Mouse (Mus musculus) limb, embryonic 11.5 days (tissue): ENCODE data around the gene Ppp6c. TPM values are rescaled to one million over a fixed set of nuclear protein-coding genes. Genes with fewer than 3 reads are reported as not detected.
"Not testable (repeated sequence)": the region's sequence is repeated elsewhere in the genome, so short reads cannot be mapped to it uniquely, and the experiment has no call there.

ENCODE experiments used
- ATAC-seq: fragments of 200-750 bp; cut with Nextera tagmentation; 2 replicates; pipeline ENCODE4 v1.8.0; 2017; ENCODE audit warnings: low read depth; ENCODE audit not compliant: insufficient number of reproducible peaks, low FRiP score, low TSS enrichment
- DNase-seq: peaks from one replicate; pipeline ENCODE4 v3.0.0-alpha.2; 2015; ENCODE audit warnings: low spot score
- H3K27ac ChIP-seq: fragments of 300-500 bp; sonication (generic); replicated peaks from 2 replicates; pipeline ENCODE4 v1.5.1; 2014; ENCODE audit warnings: low read depth, mild to moderate bottlenecking, low read length
- H3K27me3 ChIP-seq: fragments of 300-500 bp; sonication (generic); 2 replicates; pipeline ENCODE4 v1.6.1; 2014; ENCODE audit warnings: mild to moderate bottlenecking, low read length, mixed read lengths; ENCODE audit not compliant: control insufficient read depth, insufficient read depth
- H3K36me3 ChIP-seq: fragments of 300-500 bp; sonication (generic); 2 replicates; pipeline ENCODE4 v1.6.1; 2014; ENCODE audit warnings: mild to moderate bottlenecking, low read length, moderate library complexity, mixed read lengths; ENCODE audit not compliant: control insufficient read depth, insufficient read depth
- H3K4me1 ChIP-seq: fragments of 300-500 bp; sonication (generic); 2 replicates; pipeline ENCODE4 v1.6.1; 2014; ENCODE audit warnings: low read length, mixed read lengths; ENCODE audit not compliant: control insufficient read depth, insufficient read depth
- H3K4me2 ChIP-seq: fragments of 300-500 bp; sonication (generic); 2 replicates; pipeline ENCODE4 v1.6.1; 2014; ENCODE audit warnings: low read depth, mild to moderate bottlenecking, moderate library complexity; ENCODE audit not compliant: severe bottlenecking
- H3K4me3 ChIP-seq: fragments of 300-500 bp; sonication (generic); 2 replicates; pipeline ENCODE4 v1.5.1; 2014; ENCODE audit warnings: low read depth, low read length
- H3K9ac ChIP-seq: fragments of 300-500 bp; sonication (generic); 2 replicates; pipeline ENCODE4 v1.6.1; 2014; ENCODE audit warnings: mild to moderate bottlenecking, low read length
- H3K9me3 ChIP-seq: fragments of 300-500 bp; sonication (generic); 2 replicates; pipeline ENCODE4 v1.6.1; 2016; ENCODE audit warnings: low read length; ENCODE audit not compliant: control insufficient read depth
- WGBS: fragments of 180-500 bp; shearing (Covaris S2); extraction: QIAGEN DNeasy Blood & Tissue Kit; methylation state at CpG from one replicate; pipeline ENCODE4 v1.1.7; 2014; 5-methylcytosine and 5-hydroxymethylcytosine counted together
- polyA plus RNA-seq: library from polyadenylated mRNA; unstranded; fragments of >200 nt; fragmentation: Nextera tagmentation; extraction: Ambion mirVana; gene quantifications from 2 replicates; pipeline ENCODE4 v1.2.1, GENCODE M21; 2014

Gene Ppp6c
- polyA plus RNA-seq, result 72.2 and 80.0 TPM in 2 replicates

DNA sequence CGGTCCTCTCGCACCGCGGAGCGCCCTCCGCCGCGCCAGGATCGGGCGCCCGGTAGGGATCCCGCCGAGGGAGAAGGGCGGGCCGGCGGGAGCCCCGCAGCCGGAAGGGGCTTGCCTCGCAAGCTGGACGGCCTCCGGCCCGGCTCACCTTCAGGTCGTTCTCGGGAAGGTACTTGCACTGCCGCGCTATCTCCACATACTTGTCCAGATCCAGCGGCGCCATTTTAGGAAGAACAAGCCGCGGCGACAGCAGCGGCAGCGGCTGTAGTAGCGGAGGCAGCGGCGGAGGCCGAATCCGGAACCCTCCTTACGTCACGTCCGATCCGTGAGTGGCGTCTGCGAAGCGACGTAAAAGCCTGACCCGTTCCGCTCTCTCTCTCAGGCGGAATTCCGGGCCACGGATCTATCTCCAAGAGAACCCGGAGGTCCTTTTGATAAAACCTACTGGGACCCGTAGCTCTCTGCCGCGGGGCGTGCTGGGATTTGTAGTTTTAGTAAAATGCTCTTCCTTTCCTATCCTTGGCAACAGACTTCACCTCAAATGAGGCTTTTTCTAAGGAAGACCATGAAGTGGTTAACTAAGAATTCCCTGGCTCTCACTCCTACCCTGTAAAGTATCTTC lies at the start of gene Ppp6c:
Gene Ppp6c (minus strand): TSS at position 433 of the 622 bp plus-strand sequence.
- Histone ChIP-seq H3K36me3 (no peaks in the 10 kb centered on the region), H3K4me2 (peak within 1 kb of the TSS; percentile 62), H3K27me3 (no peaks in the 10 kb centered on the region), H3K4me3 (peak within 1 kb of the TSS; percentile 75), H3K27ac (peak within 1 kb of the TSS; percentile 85), H3K9ac (peak within 1 kb of the TSS; percentile 81), H3K4me1 (no peaks in the 10 kb centered on the region), H3K9me3 (no peaks in the 10 kb centered on the region)
- DNase-seq, result peak; percentile 94
- under 1% methylated on average over 50 of the region's 56 CpGs for WGBS
- ATAC-seq, result peak; percentile 97

- no peaks in the 10 kb centered on the region for H3K27me3 ChIP-seq
- DNase-seq, result peak; percentile 31
- H3K9ac ChIP-seq, result no peak overlapping the region
- ATAC-seq, result no peak
- no peak overlapping the region for H3K4me3 ChIP-seq
- H3K36me3 ChIP-seq, result no peaks in the 10 kb centered on the region
- WGBS, result 66% methylated on average over 3 of the region's 3 CpGs
- no peak overlapping the region for H3K27ac ChIP-seq
- H3K4me2 ChIP-seq, result no peak overlapping the region
- H3K9me3 ChIP-seq, result no peaks in the 10 kb centered on the region
- H3K4me1 ChIP-seq, result no peaks in the 10 kb centered on the region
These were observed 42.1 kb upstream of the Ppp6c start for GRCm38 (mm10) chr2:39268357-39268756.

DNA sequence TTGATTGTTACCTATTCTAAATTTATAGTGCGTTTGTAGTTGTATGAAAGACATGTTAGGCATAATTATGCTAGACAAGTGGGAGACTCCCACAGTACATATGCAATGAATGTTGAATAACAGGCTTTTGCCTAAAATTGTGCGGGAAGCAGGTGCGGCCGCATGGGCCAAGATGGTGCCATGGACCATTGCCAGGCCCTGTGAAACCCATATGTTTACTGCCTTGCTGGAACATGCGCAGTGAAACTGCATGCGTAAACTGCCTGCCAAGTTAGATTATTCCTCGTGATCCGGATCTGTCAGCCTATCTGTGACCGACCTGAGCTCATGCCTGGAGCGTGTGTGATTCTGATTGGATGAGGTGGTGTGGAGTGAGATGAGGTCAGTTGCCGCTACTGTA lies 26.0 kb upstream of the Ppp6c start:
- not testable (repeated sequence) for H3K36me3 ChIP-seq, H3K9ac ChIP-seq, ATAC-seq, DNase-seq, H3K9me3 ChIP-seq, H3K27ac ChIP-seq, H3K27me3 ChIP-seq, H3K4me3 ChIP-seq, H3K4me1 ChIP-seq, H3K4me2 ChIP-seq
- WGBS, result 92% methylated on average over 11 of the region's 11 CpGs

DNA sequence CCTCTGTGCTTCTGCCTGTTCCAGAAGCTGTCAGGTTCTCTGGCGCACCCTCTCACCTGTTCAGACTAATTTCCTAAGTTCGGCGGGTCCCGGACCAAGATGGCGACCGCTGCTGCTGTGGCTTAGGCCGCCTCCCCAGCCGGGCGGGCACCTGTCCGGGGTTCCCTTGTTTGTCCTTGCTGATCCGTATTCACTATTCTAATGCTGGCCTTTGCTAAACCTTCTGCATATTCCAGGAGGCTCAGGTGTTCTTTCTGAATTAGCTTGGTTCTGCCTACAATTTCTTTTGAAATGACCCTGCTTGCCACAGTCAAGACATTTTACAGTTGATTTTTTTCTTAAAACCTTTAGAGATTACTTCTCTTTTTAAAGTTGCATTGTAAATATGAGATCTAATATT lies 20.6 kb upstream of the Ppp6c start:
- not testable (repeated sequence) for H3K4me1 ChIP-seq, ATAC-seq, H3K36me3 ChIP-seq, H3K27ac ChIP-seq, H3K4me2 ChIP-seq, H3K9me3 ChIP-seq, DNase-seq, H3K9ac ChIP-seq, H3K4me3 ChIP-seq, H3K27me3 ChIP-seq
- 80% methylated on average over 7 of the region's 11 CpGs for WGBS

- H3K9ac ChIP-seq, result 0 out of 2 replicates have a peak overlapping the region, but pooled peaks have one; percentile 81
- H3K4me1 ChIP-seq, result no peaks in the 10 kb centered on the region
- H3K36me3 ChIP-seq, result no peaks in the 10 kb centered on the region
- H3K27me3 ChIP-seq, result no peaks in the 10 kb centered on the region
- ATAC-seq (no peak), DNase-seq (no peak)
- WGBS, result 39% methylated on average over 3 of the region's 3 CpGs
- peak overlapping the region; percentile 75 for H3K4me3 ChIP-seq
- no peak overlapping the region; the same call in 1 of the 2 replicates for H3K27ac ChIP-seq
- peak overlapping the region; percentile 38 for H3K4me2 ChIP-seq
- H3K9me3 ChIP-seq, result no peaks in the 10 kb centered on the region
These were observed 480 bp upstream of the Ppp6c start for GRCm38 (mm10) chr2:39226731-39227130.

- not testable (repeated sequence) for H3K27me3 ChIP-seq, H3K4me1 ChIP-seq, ATAC-seq, H3K9me3 ChIP-seq, H3K36me3 ChIP-seq
- Histone ChIP-seq H3K27ac (peak overlapping the region; percentile 85; the same call in 1 of the 2 replicates), H3K4me3 (peak overlapping the region; percentile 75), H3K9ac (peak overlapping the region; percentile 81), H3K4me2 (peak overlapping the region; percentile 62)
- 6% methylated on average over 32 of the region's 36 CpGs for WGBS
- peak; percentile 28 for DNase-seq
These were observed 776 bp downstream of the Ppp6c start for GRCm38 (mm10) chr2:39225331-39226018.

DNA sequence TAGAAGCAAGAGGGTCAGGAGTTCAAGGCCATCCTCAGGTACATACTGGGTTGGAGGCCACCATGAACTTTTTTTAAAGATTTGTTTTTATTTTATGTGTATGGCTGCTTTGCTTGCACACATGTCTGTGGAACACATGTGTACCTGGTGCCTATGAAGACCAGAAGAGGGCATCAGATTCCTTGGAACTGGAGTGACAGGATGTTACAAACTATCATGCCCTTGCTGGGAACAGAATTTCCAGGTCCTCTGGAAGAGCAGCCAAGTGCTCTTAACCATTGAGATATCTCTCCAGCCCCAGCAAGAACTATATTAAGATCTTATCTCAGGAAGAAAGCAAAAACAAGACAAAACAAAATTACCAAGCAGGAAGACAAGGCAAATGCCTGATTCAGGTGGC lies 1.6 kb downstream of the Ppp6c start:
- H3K4me1 ChIP-seq, result no peaks in the 10 kb centered on the region
- H3K9me3 ChIP-seq, result no peaks in the 10 kb centered on the region
- H3K4me3 ChIP-seq, result no peak overlapping the region
- H3K9ac ChIP-seq, result no peak overlapping the region
- DNase-seq, result no peak
- H3K27me3 ChIP-seq, result no peaks in the 10 kb centered on the region
- no peak overlapping the region for H3K27ac ChIP-seq
- ATAC-seq, result no peak
- peak overlapping the region; percentile 62; the same call in 1 of the 2 replicates for H3K4me2 ChIP-seq
- H3K36me3 ChIP-seq, result no peaks in the 10 kb centered on the region

GRCm38 (mm10) chr2:39220010-39220409 lies 6.2 kb downstream of the Ppp6c start:
- WGBS, result 93% methylated on average over 6 of the region's 6 CpGs
- Histone ChIP-seq H3K9ac (no peak overlapping the region), H3K4me2 (no peak overlapping the region), H3K4me3 (no peak overlapping the region), H3K9me3 (no peaks in the 10 kb centered on the region), H3K36me3 (no peaks in the 10 kb centered on the region), H3K27ac (no peak overlapping the region), H3K27me3 (no peaks in the 10 kb centered on the region), H3K4me1 (no peaks in the 10 kb centered on the region)
- DNase-seq, result no peak
- no peak for ATAC-seq
